Comparison of ENCODE assay signal across 8 mouse cellular contexts in genomic region chr2:45112891-45113683, GRCm38 (mm10). TPM values are rescaled to one million over a fixed set of nuclear protein-coding genes. Genes with fewer than 3 reads are reported as not detected.
DNase-seq lines count a peak whose midpoint lies in the region; ATAC-seq lines count a peak whose summit lies in the region.

No protein-coding gene starts in this region.

- intact Hi-C loops in left cerebral cortex, postnatal 4 days (cut with DNase I), result loop anchor here (10.0 kb wide), 1 partner anchor 292 kb away; no protein-coding TSS in a partner anchor

- DNase-seq in CD4-positive helper T cell, adult 2 months (ENCODE audit: low read depth, low spot score), result peak; percentile 12
- DNase-seq in ZHBTc4 (ENCODE audit: low read depth, low spot score), result peak; percentile 14
- DNase-seq in hindbrain, embryonic 10.5 days (ENCODE audit: low spot score), result peak; percentile 69
- peak; percentile 58 for DNase-seq in left cerebral cortex, postnatal 4 days
- DNase-seq in spleen, postnatal 4 days (ENCODE audit: low spot score in 2 of 2), result peak; percentile 37 to 71
- DNase-seq in right cerebral cortex, postnatal 4 days, result no peak

- peaks cover 37% of the 10 kb centered on the region for H3K4me1 ChIP-seq in forebrain, embryonic 13.5 days
- H3K4me1 ChIP-seq in hindbrain, embryonic 10.5 days (replicated peaks), result peaks cover 40% of the 10 kb centered on the region

- ATAC-seq in forebrain, embryonic 13.5 days, result peak; percentile 2; the same call in 1 of the 2 replicates
- peak; percentile 37 for ATAC-seq in megakaryocyte progenitor cell, adult 5-6 weeks (replicated peaks; ENCODE audit: poor library complexity)

- no peaks in the 10 kb centered on the region for H3K36me3 ChIP-seq in forebrain, embryonic 13.5 days (ENCODE audit: poor library complexity, severe bottlenecking)
- H3K36me3 ChIP-seq in hindbrain, embryonic 10.5 days, result no peaks in the 10 kb centered on the region

- H3K9me3 ChIP-seq in forebrain, embryonic 13.5 days (replicated peaks), result no peaks in the 10 kb centered on the region
- H3K9me3 ChIP-seq in hindbrain, embryonic 10.5 days, result no peaks in the 10 kb centered on the region

- WGBS in forebrain, embryonic 13.5 days, result under 1% methylated on average over 23 of the region's 25 CpGs
- under 1% methylated on average over 23 of the region's 25 CpGs for WGBS in hindbrain, embryonic 10.5 days

- peak overlapping the region; percentile 75 for H3K4me2 ChIP-seq in forebrain, embryonic 13.5 days

- H3K9ac ChIP-seq in forebrain, embryonic 13.5 days, result peak overlapping the region; percentile 99

- no peaks in the 10 kb centered on the region for H3K27me3 ChIP-seq in forebrain, embryonic 13.5 days
- no peaks in the 10 kb centered on the region for H3K27me3 ChIP-seq in hindbrain, embryonic 10.5 days (ENCODE audit: insufficient read depth, poor library complexity, severe bottlenecking)

- H3K4me3 ChIP-seq in forebrain, embryonic 13.5 days, result peak overlapping the region; percentile 92
- H3K4me3 ChIP-seq in hindbrain, embryonic 10.5 days, result peak overlapping the region; percentile 94

- H3K27ac ChIP-seq in forebrain, embryonic 13.5 days, result peak overlapping the region; percentile 81
- peak overlapping the region; percentile 100 for H3K27ac ChIP-seq in hindbrain, embryonic 10.5 days

RNA-seq across cellular contexts. Expression of gene Zeb2, which starts 4.1 kb away (rescaled TPM):
- polyA plus RNA-seq in forebrain, embryonic 13.5 days (2015; fragmentation: Nextera tagmentation; extraction: Ambion mirVana), result 74.7 and 85.4 TPM in 2 replicates
- 49.3 and 54.1 TPM in 2 replicates for polyA plus RNA-seq in hindbrain, embryonic 10.5 days (2016; fragmentation: Nextera tagmentation; extraction: Ambion mirVana)
- total RNA-seq in left cerebral cortex, postnatal 4 days (2021), result 100 to 1,000 TPM; 451 to 546 TPM
- total RNA-seq in megakaryocyte progenitor cell, adult 5-6 weeks (2015), result 188 and 189 TPM in 2 replicates
- total RNA-seq in megakaryocyte progenitor cell, adult 5-6 weeks (2017), result 138 and 151 TPM in 2 replicates
